Mouse (Mus musculus) olfactory bulb, adult 2 months (tissue): ENCODE measurements around the gene Mettl23.

ENCODE experiments used
- CTCF ChIP-seq: fragments of 200-500 bp; IDR thresholded peaks from 2 replicates; pipeline ENCODE4 v1.5.1; 2012; ENCODE audit warnings: low read depth, mild to moderate bottlenecking, low read length, moderate library complexity; ENCODE audit not compliant: insufficient read depth
- POLR2A ChIP-seq: fragments of 200-500 bp; IDR thresholded peaks from 2 replicates; pipeline ENCODE4 v1.6.1; 2012; ENCODE audit warnings: mild to moderate bottlenecking, low read depth, low read length, moderate library complexity; ENCODE audit not compliant: insufficient read depth

GRCm38 (mm10) chr11:116846593-116847181, 3.6 kb downstream of the Mettl23 start:
- TF ChIP-seq CTCF (no peak), POLR2A (no peak)
